Mouse (Mus musculus) liver, embryonic 14.5 days (tissue): Measurements from ENCODE around the gene Nipa2. TPM values are rescaled to one million over a fixed set of nuclear protein-coding genes. Genes with fewer than 3 reads are reported as not detected.
"Not testable (repeated sequence)": the region's sequence is repeated elsewhere in the genome, so short reads cannot be mapped to it uniquely, and the experiment has no call there.

ENCODE experiments used
- ATAC-seq: fragments of 200-750 bp; cut with Nextera tagmentation; 2 replicates; pipeline ENCODE4 v1.8.0; 2017; ENCODE audit warnings: moderate number of reproducible peaks, mild to moderate bottlenecking, moderate library complexity; ENCODE audit not compliant: insufficient read depth
- DNase-seq, 3 experiments: peaks; one replicate each; pipeline ENCODE4 v3.0.0-alpha.2; 2012 to 2013; ENCODE audit warnings: low read depth in 3 of 3, low spot score in 3 of 3
- H3K27ac ChIP-seq: fragments of 300-500 bp; sonication (generic); 2 replicates; pipeline ENCODE4 v1.5.1; 2014; ENCODE audit warnings: moderate library complexity, mild to moderate bottlenecking, control low read depth, inconsistent platforms
- H3K27me3 ChIP-seq: fragments of 300-500 bp; sonication (generic); 2 replicates; pipeline ENCODE4 v1.6.1; 2014; ENCODE audit warnings: mild to moderate bottlenecking, low read length, moderate library complexity; ENCODE audit not compliant: control insufficient read depth, insufficient read depth
- H3K36me3 ChIP-seq: fragments of 300-500 bp; sonication (generic); replicated peaks from 2 replicates; pipeline ENCODE4 v1.6.1; 2014; ENCODE audit warnings: low read depth; ENCODE audit not compliant: control insufficient read depth, insufficient read depth
- H3K4me1 ChIP-seq, 2 experiments: fragments of 200-500 bp in 1 of 2; fragments of 300-500 bp in 1 of 2; sonication (generic) in 1 of 2; replicated peaks; 2 replicates each; pipeline ENCODE4 v1.6.1; 2012 to 2014; ENCODE audit warnings: antibody characterized with exemption in 1 of 2, inconsistent platforms in 1 of 2, low read length in 1 of 2; ENCODE audit not compliant: control insufficient read depth in 2 of 2, insufficient read depth in 2 of 2
- H3K4me2 ChIP-seq: fragments of 300-500 bp; sonication (generic); 2 replicates; pipeline ENCODE4 v1.6.1; 2014; ENCODE audit warnings: low read depth, mild to moderate bottlenecking, control low read depth, moderate library complexity
- H3K4me3 ChIP-seq, 2 experiments: fragments of 200-500 bp in 1 of 2; fragments of 300-500 bp in 1 of 2; sonication (generic) in 1 of 2; 2 replicates each; pipeline ENCODE4 v1.5.1; 2012 to 2014; ENCODE audit warnings: low read depth in 2 of 2, low read length in 2 of 2, mild to moderate bottlenecking in 2 of 2, control low read depth in 1 of 2, inconsistent platforms in 1 of 2, moderate library complexity in 1 of 2; ENCODE audit not compliant: insufficient read depth in 1 of 2
- H3K9ac ChIP-seq: fragments of 300-500 bp; sonication (generic); replicated peaks from 2 replicates; pipeline ENCODE4 v1.6.1; 2014; ENCODE audit warnings: mild to moderate bottlenecking, control low read depth, moderate library complexity
- H3K9me3 ChIP-seq: fragments of 300-500 bp; sonication (generic); 2 replicates; pipeline ENCODE4 v1.6.1; 2016; ENCODE audit warnings: low read length, mixed read lengths; ENCODE audit not compliant: control insufficient read depth
- CTCF ChIP-seq: IDR thresholded peaks from 2 replicates; pipeline ENCODE4 v1.5.1; 2016; ENCODE audit warnings: antibody characterized with exemption, low read depth, control low read depth
- EP300 ChIP-seq: IDR thresholded peaks from 2 replicates; pipeline ENCODE4 v1.6.1; 2016; ENCODE audit warnings: antibody characterized with exemption, low read depth
- WGBS: fragments of 180-500 bp; shearing (Covaris S2); extraction: QIAGEN DNeasy Blood & Tissue Kit; methylation state at CpG from one replicate; pipeline ENCODE4 v1.1.7; 2014; ENCODE audit not compliant: insufficient replicate concordance; 5-methylcytosine and 5-hydroxymethylcytosine counted together
- polyA plus RNA-seq, 2 experiments: library from polyadenylated mRNA; depleted of rRNA in 1 of 2; stranded (reverse) in 1 of 2; unstranded in 1 of 2; fragments of >200 nt; fragmentation: Nextera tagmentation in 1 of 2; extraction: Ambion mirVana in 1 of 2; gene quantifications; 2 replicates each; pipeline versions ENCODE4 v1.2.1 to v1.2.3; 2012 to 2014

The Nipa2 gene
- polyA plus RNA-seq, 2 experiments: 9.8 to 27.5 TPM

GRCm38 (mm10) chr7:55956054-55956453 lies 6.2 kb downstream of the Nipa2 start:
- no peak overlapping the region for H3K4me2 ChIP-seq
- WGBS: 89% methylated on average over 2 of the region's 2 CpGs
- H3K4me1 ChIP-seq: peaks cover 2 to 5% of the 10 kb centered on the region in 2 experiments; a peak in 2 of 4 replicates
- ATAC-seq (no peak), DNase-seq (no peak)
- no peak overlapping the region for H3K4me3 ChIP-seq
- peaks cover 6% of the 10 kb centered on the region for H3K36me3 ChIP-seq
- H3K9ac ChIP-seq: no peak overlapping the region
- no peaks in the 10 kb centered on the region for H3K27me3 ChIP-seq
- H3K9me3 ChIP-seq: no peaks in the 10 kb centered on the region; the same call in 1 of the 2 replicates
- TF ChIP-seq CTCF (no peak), EP300 (no peak)
- no peak overlapping the region for H3K27ac ChIP-seq

- no peak overlapping the region for H3K9ac ChIP-seq
- H3K27ac ChIP-seq: no peak overlapping the region
- no peaks in the 10 kb centered on the region for H3K9me3 ChIP-seq
- DNase-seq (no peak), ATAC-seq (no peak)
- TF ChIP-seq EP300 (no peak), CTCF (no peak)
- no peak overlapping the region for H3K4me3 ChIP-seq
- H3K4me2 ChIP-seq: no peak overlapping the region
- 82% methylated on average over 4 of the region's 4 CpGs for WGBS
- H3K36me3 ChIP-seq: peaks cover 6% of the 10 kb centered on the region
- H3K4me1 ChIP-seq: no peaks in the 10 kb centered on the region
- H3K27me3 ChIP-seq: no peaks in the 10 kb centered on the region
Measured at GRCm38 (mm10) chr7:55938341-55938740, 23.9 kb downstream of the Nipa2 start.

- WGBS: 83% methylated on average over 2 of the region's 2 CpGs
- H3K27ac ChIP-seq: no peak overlapping the region
- ATAC-seq (no peak), DNase-seq (no peak)
- H3K4me1 ChIP-seq: no peaks in the 10 kb centered on the region
- no peaks in the 10 kb centered on the region for H3K27me3 ChIP-seq
- no peak overlapping the region for H3K9ac ChIP-seq
- TF ChIP-seq CTCF (no peak), EP300 (no peak)
- H3K36me3 ChIP-seq: peaks cover 15% of the 10 kb centered on the region
- no peaks in the 10 kb centered on the region for H3K9me3 ChIP-seq
- H3K4me2 ChIP-seq: no peak overlapping the region
- no peak overlapping the region for H3K4me3 ChIP-seq
Measured at GRCm38 (mm10) chr7:55935025-55935424, 27.3 kb downstream of the Nipa2 start.

GRCm38 (mm10) chr7:55928649-55929048 lies 33.6 kb downstream of the Nipa2 start:
- no peaks in the 10 kb centered on the region for H3K27me3 ChIP-seq
- no peak overlapping the region for H3K4me2 ChIP-seq
- H3K9ac ChIP-seq: no peak overlapping the region
- no peak for DNase-seq
- no peak overlapping the region for H3K4me3 ChIP-seq
- TF ChIP-seq EP300: no peak
- TF ChIP-seq CTCF: no peak
- ATAC-seq: no peak
- H3K27ac ChIP-seq: no peak overlapping the region
- 67% methylated on average over 2 of the region's 2 CpGs for WGBS
- no peaks in the 10 kb centered on the region for H3K9me3 ChIP-seq
- H3K36me3 ChIP-seq: peaks cover 14% of the 10 kb centered on the region
- H3K4me1 ChIP-seq: no peaks in the 10 kb centered on the region

GRCm38 (mm10) chr7:55927262-55927661 lies 35.0 kb downstream of the Nipa2 start:
- Histone ChIP-seq H3K4me3 (no peak overlapping the region), H3K36me3 (peaks cover 9% of the 10 kb centered on the region), H3K9me3 (no peaks in the 10 kb centered on the region), H3K4me1 (no peaks in the 10 kb centered on the region), H3K27me3 (no peaks in the 10 kb centered on the region), H3K9ac (no peak overlapping the region), H3K27ac (no peak overlapping the region), H3K4me2 (no peak overlapping the region)
- no peak for ATAC-seq
- WGBS: 72% methylated on average over 4 of the region's 4 CpGs
- TF ChIP-seq EP300 (no peak), CTCF (no peak)
- no peak for DNase-seq

GRCm38 (mm10) chr7:55918365-55918764 lies 43.9 kb downstream of the Nipa2 start:
- not testable (repeated sequence) for H3K4me1 ChIP-seq, H3K27ac ChIP-seq, DNase-seq, H3K4me2 ChIP-seq, ATAC-seq, H3K9me3 ChIP-seq, H3K4me3 ChIP-seq, H3K36me3 ChIP-seq, H3K9ac ChIP-seq, H3K27me3 ChIP-seq
- WGBS: 83% methylated on average over 11 of the region's 11 CpGs
